Mouse (Mus musculus) stomach, postnatal 0 days (tissue): ENCODE results near the gene Igdcc3.

Experiments used
- CTCF ChIP-seq: IDR thresholded peaks from 2 replicates; pipeline ENCODE4 v1.5.1; 2016; ENCODE audit warnings: antibody characterized with exemption, low read depth, mild to moderate bottlenecking, moderate library complexity
- EP300 ChIP-seq: optimal IDR thresholded peaks from 2 replicates; pipeline ENCODE3; 2016; ENCODE audit warnings: antibody characterized with exemption

- TF ChIP-seq CTCF, result peak; percentile 42
- TF ChIP-seq EP300, result no peak
Observed at GRCm38 (mm10) chr9:65230250-65230649, 89.3 kb downstream of the Igdcc3 start.
